In the genomic region with DNA sequence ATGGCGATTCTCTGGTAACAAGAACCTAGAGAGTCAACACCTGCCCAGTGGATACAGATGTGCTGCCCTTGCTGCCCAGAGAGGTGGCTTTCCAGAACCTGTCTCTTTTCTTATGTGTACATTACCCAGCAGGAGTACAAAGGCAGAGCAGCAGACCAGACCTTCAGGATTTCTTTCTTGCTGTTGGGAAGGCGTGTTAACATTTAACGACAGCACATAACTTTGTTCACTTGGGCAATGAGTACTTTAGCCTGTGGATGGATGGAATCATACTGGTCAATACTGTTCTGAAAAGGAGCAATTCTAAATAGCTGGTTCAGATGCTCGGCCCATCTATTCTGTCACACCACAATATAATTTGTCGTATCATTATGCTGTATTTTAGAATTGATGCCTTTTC, we compare ENCODE assay signal across 15 mouse cellular contexts.
"Had no signal": no experiment of that assay in that cellular context is flagged by ENCODE, and none has a peak within 500 bp of the region (broad histone marks: within the 10 kb centered on the region; RNA-seq: fewer than 3 reads in every experiment).

No protein-coding gene starts in this region.

- H3K27ac ChIP-seq: hindbrain, postnatal 0 days; limb, embryonic 13.5 days; liver, embryonic 14.5 days; lung, embryonic 15.5 days; macrophage; midbrain, embryonic 15.5 days; neural tube, embryonic 12.5 days had no signal

- H3K9me3 ChIP-seq: limb, embryonic 13.5 days; lung, embryonic 15.5 days; megakaryocyte, embryonic 14.5 days; midbrain, embryonic 15.5 days; neural tube, embryonic 12.5 days had no signal

- H3K4me3 ChIP-seq: limb, embryonic 13.5 days; lung, embryonic 15.5 days; megakaryocyte, embryonic 14.5 days; midbrain, embryonic 15.5 days; neural tube, embryonic 12.5 days had no signal

- H3K4me1 ChIP-seq: limb, embryonic 13.5 days; megakaryocyte, embryonic 14.5 days; midbrain, embryonic 15.5 days; neural tube, embryonic 12.5 days had no signal

- H3K9ac ChIP-seq: limb, embryonic 13.5 days; liver, embryonic 14.5 days; lung, embryonic 15.5 days; midbrain, embryonic 15.5 days; neural tube, embryonic 12.5 days had no signal

- DNase-seq: kidney, adult 11 months; kidney, postnatal 10 days; left cerebral cortex, postnatal 4 days; lung, postnatal 14 days; thymus, adult 2 months; thymus, postnatal 36 days had no signal

- H3K4me2 ChIP-seq: limb, embryonic 13.5 days; lung, embryonic 15.5 days; midbrain, embryonic 11.5 days; midbrain, embryonic 15.5 days; neural tube, embryonic 12.5 days had no signal

- H3K27me3 ChIP-seq: limb, embryonic 13.5 days; lung, embryonic 15.5 days; megakaryocyte, embryonic 14.5 days; midbrain, embryonic 15.5 days; neural tube, embryonic 12.5 days had no signal

- H3K36me3 ChIP-seq: limb, embryonic 13.5 days; lung, embryonic 15.5 days; midbrain, embryonic 15.5 days; neural tube, embryonic 12.5 days had no signal

- ATAC-seq: hindbrain, postnatal 0 days; midbrain, embryonic 15.5 days had no signal
